Mouse (Mus musculus): Measurements from ENCODE around the gene Ftl1.

Ftl1 gene

DNA sequence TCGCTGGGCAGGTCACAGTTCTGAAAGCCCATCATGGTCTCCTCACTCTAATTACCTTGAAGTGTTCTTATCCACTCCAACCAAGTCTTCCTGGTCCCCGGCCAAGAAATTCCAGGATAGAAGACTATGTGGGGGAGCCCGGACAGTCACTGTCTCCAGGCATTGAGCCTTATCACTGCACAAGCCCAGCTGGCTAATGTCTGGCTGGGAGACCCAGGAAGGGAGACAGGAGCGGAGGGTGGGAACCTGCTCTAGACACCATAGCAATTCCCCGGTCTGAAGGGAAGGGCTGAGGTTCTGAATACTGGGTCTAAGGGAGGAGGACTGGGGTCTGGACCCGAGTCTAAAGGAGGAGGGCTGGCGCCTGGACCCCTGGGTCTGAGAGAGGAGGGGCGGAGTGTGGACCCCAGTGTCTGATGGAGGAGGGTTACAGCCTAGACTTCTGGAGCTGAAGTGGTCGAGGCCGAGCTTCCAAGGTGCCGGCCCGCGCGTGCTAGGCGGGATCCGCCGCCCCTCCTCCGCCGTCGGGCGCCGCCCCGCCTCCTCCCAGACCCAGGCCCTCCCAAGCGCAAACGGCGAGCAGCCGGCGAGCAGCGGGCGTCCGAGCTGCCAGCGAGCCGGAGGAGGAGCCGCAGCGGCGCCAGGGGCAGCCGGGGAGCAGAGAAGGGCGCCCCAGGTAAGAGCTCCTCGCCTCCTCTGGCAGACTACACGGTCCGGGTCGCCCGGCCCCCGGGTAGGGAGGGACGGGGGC lies 46.4 kb downstream of the Ftl1 start, which contains the start of gene Ntf5:
TSS of gene Ntf5 (plus strand) at position 583 of the 751 bp plus-strand sequence.
- DNase-seq (ENCODE audit: low spot score in 2 of 2), result no peak

DNA sequence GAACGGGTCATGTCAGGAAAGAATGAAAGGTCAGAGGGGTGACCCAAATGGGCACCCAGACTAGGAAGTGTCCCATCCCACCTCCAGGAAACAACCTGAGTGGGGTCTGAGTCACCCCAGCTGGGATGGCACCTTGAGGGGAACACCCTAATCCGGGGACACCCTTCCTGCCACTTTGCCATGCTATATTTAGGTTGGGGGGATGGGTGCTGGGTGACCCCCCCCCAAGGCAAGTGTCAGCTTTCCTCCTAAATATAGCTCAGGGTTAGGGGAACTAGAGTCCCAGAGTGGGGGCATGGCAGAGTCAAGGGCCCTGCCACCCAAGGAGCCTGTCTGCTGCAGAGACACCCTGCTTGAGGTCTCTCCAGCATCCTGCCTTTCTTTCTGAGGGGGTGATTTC lies 47.3 kb downstream of the Ftl1 start:
- no peak for DNase-seq (ENCODE audit: low spot score in 2 of 2)

DNA sequence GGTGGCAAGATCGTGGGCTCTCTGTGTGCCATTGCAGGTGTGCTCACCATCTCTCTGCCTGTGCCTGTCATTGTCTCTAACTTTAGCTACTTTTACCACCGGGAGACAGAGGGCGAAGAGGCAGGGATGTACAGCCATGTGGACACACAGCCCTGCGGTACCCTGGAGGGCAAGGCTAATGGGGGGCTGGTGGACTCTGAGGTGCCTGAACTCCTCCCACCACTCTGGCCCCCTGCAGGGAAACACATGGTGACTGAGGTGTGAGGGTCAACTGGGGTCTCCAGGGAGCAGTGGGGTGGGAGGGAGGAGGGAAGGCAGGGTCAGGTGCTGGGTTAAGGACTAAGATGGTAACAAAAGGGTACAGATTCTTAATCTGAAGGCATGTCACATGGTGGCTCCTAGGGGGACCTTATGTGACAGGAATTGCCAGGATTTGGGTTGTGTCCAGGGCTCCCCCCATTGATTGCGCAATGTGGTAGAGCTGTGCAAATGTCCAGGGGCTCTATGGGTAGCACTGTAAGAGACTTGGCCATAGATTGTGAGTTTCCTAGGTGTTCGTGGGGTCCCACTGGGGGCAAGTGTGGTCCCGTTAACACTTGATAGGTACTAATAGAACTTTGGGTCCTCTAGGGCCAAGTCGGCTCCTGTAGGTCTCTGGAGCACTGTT lies 50.1 kb downstream of the Ftl1 start:
- DNase-seq (ENCODE audit: low spot score in 2 of 2), result no peak

DNA sequence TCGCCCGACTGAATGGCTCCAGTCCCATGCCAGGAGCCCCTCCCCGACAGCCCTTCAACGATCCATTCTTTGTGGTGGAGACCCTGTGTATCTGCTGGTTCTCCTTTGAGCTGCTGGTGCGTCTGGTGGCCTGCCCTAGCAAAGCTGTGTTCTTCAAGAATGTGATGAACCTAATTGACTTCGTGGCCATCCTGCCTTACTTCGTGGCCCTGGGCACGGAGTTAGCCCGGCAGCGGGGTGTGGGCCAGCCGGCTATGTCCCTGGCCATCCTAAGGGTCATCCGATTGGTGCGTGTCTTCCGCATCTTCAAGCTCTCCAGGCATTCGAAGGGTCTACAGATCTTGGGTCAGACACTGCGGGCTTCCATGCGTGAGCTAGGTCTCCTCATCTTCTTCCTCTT lies 50.7 kb downstream of the Ftl1 start:
- no peak for DNase-seq (ENCODE audit: low spot score in 2 of 2)

DNA sequence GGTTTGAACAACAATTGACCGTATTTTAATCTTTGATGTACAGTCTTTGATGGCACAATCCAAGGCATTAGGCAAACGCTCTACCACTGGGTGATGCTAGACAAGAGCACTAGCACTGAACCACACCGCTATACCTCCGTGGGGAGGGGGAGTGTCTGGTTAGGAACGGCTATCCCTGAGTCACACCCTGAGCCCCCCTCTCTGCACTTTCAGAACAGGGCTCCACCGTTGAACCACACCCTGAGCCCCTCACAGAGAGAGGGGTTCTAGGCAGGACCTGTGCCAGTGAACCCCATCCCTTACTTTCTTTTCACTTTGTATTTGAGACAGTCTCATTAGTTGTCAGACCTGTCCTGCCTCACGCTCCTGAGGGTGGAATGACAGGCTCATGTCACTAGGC lies 51.3 kb downstream of the Ftl1 start:
- DNase-seq (ENCODE audit: low spot score in 2 of 2), result no peak

Data from urinary bladder, adult 18-20 months (tissue).